Mouse (Mus musculus) retina, embryonic 14.5 days (tissue): Measurements from ENCODE around the gene Mark4.
A peak's percentile ranks its signal among the peaks of the same experiment; 100 is the strongest.

Experiments
- DNase-seq: peaks from one replicate; pipeline ENCODE4 v3.0.0-alpha.2; 2015; ENCODE audit warnings: low spot score

Mark4 gene

DNA sequence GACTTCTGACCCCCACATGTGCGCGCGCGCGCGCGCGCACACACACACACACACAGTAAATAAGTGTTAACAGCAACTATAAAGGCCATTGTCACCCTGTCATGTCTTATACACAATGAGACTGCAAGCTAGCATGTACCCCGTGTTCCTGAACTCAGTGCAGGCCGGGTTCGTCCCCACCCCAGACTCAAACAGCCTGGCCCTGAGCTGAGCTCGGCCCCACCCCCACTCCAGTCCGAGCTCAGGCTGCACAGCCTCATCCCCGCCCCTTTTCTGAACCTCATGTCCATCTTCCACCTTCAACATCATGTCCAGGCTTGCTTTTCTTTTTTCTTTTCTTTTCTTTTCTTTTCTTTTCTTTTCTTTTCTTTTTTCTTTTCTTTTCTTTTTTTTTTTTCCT lies 11.7 kb upstream of the Mark4 start:
- DNase-seq: no peak

DNA sequence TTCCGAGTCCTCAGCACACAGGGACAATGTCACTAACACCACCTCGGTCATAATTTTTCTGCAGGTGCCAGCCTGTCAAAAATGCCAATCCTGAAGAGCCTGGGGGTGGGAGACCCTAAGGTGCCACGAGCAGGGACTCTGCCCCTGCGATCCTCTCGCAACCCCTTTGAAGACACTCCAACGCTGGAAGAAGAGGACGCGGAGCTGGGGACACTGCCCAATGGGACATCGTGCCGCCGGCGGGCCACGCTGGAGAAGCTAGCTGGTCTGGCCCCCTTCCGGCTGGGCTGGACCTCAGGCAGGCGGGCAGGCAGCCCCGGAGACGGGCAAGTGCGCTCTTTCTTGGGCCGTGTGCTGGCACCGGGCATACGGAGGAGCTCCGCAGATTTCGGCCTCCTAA lies 10.8 kb upstream of the Mark4 start:
- DNase-seq: no peak

DNA sequence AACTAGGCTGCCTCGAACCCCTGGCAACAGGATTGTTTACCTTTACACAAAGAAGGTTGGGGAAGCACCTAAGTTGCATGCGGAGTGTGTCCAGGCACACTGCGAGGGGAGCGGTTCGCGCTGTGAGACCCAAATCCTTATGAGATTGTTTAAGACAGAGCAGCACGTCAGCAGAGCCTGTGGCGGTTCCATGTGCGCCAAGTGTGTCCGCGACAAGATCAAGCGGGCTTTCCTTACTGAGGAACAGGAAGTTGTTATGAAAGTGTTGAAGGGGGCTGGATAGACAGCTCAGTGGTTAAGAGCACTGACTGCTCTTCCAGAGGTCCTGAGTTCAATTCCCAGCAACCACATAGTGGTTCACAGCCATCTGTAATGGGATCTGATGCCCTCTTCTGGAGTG lies 9.7 kb upstream of the Mark4 start:
- DNase-seq: no peak

DNA sequence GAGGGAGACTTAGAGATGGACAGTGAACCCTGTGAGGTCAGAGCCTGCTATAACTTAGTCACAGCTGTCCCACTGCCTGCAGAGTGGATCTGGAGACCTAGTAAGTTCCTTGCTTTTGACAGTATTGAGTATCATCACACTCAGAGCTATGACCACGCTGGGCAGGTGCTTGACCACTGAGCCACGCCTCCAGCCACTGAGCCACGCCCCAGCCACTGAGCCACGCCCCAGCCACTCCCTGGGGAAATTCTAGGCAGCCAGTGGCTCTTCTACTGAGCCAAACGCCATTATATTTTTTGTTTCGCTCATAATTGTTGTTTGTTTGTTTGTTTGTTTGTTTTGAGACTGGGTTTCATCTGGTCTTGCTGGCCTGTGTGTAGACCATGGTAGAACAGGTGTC lies 9.0 kb upstream of the Mark4 start:
- no peak for DNase-seq

DNA sequence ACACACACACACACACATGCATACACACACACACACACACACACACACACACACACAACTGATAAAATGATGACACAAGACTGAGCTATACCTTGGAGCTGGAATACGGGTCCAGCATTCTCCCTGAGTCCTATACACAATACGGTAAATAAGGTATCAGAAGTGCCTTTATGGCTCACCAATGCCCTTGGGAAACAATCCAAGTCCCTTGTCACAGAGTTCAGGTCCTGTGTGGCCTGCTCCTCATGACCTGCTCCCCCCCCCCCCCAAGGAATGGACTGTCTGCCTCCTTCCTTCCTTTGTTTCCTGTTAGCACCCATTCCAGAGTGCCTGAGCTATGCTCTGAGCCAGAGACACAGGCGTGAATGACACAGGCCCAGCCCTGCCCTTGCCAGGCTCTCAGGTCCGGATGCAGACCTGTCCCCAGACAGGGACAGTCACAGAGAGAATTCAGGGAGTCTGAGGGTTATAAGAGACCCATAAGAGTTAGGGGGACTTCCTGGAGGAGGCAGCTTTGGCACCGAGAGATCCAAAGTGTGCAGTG lies 8.1 kb upstream of the Mark4 start:
- DNase-seq: no peak

DNA sequence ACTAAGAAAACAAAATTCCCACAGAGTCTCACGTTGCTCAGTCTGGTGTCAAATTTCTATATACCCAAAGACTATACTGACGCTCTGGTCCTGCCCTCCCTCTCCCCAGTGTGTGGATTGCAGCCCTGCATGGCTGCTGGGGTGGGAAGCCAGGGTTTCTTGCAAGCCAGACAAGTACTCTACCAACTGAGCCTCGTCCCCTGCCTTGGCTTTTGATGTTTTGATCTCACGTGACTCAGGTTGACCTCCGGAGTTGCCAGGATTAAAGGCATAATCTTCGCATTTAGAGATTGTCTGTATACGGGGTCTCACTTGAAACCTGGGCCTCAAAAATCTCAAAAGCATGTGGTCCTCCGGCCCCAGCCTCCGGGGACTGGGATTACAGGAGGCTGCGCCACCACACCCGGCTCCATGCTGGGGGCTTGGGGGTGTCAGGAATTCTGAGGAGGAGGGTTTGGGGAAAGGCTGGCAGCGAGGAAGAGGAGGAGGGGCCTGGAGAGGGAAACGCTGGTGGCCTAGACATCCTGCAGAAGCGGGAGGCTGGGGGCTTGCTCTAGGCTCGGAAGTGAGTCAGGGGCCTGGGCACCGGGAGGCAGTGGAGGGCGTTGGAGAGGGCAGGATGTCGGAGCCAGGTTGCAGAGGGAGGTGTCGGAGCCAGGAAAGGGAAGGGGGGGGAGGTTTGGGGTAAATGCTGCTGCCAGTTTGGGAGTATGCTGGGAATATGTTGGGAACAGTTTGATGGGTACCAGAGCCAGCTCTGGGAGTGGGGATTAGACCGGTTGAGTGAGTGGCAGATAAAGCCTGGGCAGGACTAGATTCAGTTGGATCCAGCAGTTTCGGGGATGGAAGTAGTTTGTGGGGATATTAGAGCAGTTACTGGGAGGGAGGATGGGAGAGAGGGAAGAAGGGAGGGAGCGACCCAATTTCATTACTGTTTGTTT lies 6.0 kb upstream of the Mark4 start:
- no peak for DNase-seq

DNA sequence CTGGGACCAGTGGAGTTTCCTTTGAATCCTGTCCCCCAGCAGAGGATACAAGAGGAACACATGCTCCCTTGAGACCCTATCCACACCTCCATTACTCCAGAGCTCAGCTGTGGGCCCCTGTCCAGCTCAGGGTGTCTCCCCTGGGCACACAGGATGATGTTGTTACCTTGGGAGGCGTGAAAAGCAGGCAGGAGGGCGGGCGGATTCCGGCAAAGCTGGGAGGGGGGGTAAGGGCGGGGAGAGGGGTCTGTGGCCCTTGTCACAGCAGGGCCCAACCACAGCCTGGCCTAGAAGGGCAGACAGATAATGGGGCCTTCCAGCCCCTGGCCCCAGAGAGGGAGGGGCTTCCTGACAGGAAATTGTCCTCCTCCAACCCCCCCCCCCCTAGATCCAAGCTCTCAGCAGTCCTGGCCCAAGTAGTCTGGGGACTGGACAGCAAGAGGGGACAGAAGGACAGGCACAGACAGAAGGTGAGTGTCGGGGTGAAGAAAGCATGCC lies 4.3 kb upstream of the Mark4 start, which contains the start of gene Exoc3l2:
Gene Exoc3l2, plus strand, starts transcription at position 448 of the 498 bp plus-strand sequence.
- no peak for DNase-seq

DNA sequence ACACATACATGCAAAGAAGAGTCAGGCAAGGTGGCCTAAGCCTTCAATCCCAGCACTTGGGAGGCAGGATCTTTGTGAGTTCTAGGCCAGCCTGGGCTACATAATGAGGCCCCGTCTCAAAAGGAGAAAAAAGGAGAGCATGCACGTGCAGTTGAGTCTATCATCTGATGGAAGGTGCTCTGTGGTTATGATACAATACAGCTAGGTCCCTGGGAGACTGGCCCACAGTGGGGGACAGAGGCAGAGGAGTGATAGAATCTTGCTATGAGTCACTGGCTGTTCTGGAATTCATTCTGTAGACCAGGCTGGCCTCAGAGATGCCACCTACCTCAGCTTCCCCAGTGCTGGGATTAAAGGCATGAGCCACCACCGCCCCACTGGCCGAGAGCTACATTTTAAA lies 3.8 kb upstream of the Mark4 start:
- DNase-seq: no peak

DNA sequence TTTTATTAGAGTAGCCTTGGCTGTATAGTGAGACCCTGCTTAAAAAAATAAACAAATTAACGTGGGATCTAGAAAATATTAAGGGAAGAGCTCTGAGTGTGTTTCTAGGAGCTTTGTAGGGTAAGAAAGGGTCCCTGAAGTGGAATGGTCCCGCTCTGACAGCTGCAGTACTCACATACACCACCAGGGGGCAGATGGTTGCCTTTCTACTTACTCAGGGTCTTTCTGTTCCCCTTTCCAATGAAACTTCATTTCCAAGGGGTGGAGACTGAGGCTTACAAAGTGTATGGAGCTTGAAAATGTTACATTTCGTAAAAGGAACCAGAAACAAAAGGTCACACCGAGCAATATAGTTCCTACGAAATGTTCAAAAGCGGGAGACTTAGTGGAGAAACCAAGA lies 2.9 kb upstream of the Mark4 start:
- DNase-seq: peak; percentile 94

DNA sequence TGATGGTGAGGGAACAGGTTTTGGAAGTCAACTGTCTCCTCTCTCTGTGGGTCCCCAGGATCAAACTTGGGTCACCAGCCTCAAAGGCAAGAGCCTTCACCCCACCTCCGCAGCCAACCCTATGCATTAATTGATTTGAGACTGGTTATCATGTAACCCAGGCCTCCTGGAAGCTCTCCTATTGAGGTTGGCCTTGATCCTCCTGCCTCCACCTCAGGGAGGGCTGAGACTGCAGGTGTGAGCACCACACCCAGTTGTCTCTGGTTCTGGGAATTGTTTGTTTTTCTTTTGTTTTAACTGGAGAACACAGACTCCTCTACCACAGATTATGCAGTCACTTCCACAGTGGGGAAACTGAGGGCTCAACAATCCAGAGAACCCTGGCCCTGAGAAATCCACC lies 1.9 kb upstream of the Mark4 start:
- DNase-seq: no peak

DNA sequence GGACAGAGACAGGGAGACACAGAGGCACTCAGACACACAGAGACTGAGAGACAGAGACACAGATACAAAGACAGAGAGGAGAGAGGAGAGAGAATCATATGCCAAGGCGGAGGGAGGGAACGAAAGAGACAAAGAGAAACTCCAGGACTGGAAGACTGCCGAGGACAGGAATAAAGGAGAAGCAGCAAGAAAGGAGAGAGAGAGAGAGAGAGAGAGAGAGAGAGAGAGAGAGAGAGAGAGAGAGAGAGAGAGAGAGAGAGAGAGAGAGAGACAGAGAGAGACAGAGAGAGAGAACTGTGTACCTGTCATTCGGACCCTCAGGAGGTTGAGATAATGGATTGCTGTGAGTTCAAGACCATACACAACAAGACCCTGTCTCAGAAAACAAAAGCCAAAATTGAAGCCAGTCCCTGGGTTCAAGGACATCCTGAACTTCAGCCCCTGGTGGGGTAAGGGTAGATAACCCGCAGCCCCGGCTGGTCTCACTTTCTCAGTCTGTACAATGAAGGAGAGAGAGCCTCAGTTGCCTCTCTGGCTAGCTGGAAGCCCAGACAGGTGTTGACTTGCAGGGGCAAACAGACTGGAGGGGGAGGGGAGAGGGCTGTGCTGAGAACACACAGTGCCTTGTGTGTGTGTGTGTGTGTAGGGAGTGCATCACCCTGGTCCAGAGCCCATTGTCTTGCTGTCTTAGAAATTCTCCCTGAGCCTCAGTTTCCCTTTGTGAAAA lies 686 bp upstream of the Mark4 start:
- DNase-seq: no peak

DNA sequence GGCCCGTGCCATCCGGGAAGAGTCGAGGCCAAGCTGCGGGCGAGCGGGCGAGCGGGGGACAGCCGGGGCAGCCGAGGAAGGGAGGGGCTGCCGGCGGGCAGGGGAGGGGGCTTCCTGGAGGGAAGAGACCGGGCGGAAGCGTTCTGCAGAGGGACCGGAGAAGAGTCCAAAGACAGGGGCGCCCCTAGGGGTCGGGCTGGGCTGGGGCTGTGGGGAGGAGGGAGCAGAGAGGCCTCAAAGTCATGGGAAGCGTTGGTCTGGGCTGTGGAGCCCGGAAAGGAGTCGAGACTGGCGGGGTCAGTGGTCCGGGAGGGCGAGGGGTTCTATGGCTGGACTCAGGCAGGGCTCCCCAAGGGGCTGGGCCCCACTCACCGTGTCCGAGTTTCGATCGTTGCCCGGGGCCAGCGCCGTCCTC lies 542 bp downstream of the Mark4 start:
- peak; percentile 85 for DNase-seq

DNA sequence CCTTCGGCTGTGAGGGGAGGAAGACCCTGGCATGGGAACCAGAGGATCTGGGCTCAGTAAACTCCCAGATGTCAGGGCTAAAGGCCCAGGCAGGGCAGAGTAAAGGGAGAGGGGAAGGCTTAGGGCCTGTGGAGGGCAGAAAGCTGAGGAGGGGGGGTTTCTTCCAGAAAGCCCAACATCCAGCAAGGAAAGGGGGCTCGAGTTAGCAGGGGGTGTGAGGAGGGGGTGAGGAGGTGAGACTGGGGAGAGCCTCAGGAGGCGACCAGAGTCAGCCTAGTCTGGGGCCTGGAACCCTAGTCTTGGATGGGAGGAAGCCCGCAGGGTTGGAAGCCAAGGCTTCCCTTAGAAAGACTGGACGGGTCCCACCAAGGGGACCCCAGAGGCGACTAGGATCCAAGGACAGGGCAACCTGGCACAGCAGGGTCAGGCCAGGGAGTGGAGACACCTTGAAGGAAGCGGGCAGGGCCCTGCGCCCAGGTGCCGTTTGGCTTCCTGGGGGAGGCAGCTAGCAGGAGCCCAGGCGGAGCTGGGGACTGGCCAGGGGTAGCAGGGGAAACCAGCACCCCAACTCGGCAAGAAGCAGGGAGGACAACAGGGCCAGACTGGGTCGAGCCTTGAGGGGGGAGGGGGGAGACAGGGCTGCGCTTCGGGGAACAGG lies 1.1 kb downstream of the Mark4 start:
- DNase-seq: no peak

DNA sequence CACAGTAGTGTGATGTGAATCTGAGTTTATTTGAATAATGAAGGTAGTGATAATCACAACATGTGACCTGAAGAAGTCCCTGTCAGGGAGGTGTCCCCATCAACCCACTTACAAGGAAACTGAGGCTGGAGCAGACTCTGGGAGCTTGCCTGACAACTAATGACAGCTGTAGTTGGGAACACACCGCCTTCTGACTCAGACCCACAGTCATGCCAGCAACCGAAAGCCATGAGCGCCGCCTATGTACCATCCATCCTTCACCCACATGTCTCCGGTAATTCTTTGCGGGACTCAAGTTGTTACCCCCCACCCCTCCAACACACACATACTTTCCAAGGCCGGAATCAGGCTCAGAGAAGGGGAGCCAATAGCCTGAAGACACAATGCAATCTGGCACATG lies 2.0 kb downstream of the Mark4 start:
- no peak for DNase-seq

DNA sequence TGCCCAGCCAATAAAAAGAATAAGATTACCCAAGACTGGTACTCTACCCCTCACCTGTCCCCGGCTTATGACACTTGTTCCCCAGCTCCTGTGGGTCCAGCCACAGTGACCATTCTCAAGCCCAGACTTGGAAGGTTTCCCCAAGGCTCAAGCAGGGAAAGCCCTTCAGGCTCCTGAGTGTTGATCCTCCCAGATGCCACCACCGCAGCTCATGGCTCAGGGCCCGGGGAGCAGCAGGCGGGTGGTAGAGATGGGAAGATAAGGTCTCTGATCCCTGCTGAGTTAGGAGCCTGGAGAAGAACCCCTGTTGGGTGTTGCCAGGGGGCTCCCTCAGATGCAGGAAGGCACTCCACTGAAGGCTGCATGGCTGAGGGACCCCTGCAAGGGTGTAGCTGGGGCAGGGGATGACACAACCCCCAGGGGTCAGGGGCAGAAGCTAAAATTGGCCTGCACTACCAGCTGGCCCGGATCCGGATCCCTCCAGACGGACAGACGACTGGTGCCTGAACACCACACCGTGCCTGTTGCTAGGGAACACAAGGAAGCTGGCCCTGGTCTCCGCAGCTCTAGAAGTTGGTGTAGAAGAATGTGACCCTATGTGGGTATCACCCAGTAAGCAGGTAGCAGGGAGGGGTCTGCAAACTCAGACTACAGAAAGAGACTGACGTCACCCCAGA lies 2.7 kb downstream of the Mark4 start:
- DNase-seq: no peak

DNA sequence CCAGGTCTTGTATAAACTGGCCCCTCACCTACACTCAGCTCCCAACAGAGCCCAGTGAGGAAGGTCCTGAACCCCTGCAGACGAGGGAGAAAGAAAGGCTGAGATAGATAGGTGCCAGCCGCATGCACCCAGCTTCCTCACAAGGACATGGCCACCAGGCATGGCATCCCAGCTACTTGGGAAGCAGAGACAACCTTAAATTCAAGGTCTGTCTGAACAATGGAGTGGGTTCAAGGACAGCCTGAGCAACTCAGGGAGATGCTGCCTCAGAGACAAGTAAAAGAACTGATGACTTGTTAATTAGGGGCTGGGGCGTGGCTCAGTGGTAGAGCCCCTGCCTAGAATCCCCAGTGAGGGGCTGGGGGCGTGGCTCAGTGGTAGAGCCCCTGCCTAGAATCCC lies 3.4 kb downstream of the Mark4 start:
- DNase-seq: no peak

DNA sequence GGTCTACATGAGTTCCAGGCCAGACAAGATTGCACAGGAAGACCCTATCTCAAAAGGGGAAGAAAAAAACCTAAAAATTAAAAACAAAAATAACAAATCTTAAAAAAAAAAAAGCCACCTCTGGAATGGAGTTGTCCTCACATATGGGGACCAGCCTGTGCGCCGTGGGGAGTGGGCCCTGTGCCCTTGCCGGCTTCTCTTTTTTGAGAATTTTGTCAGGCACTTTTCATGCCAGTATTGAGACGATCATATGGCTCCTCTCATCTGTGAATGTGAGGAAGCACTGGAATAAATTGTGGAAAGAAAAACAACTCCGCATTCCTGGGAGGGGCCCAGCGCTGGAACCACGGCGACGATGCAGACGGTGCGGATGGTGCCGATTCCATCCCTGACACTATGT lies 9.5 kb downstream of the Mark4 start:
- no peak for DNase-seq

DNA sequence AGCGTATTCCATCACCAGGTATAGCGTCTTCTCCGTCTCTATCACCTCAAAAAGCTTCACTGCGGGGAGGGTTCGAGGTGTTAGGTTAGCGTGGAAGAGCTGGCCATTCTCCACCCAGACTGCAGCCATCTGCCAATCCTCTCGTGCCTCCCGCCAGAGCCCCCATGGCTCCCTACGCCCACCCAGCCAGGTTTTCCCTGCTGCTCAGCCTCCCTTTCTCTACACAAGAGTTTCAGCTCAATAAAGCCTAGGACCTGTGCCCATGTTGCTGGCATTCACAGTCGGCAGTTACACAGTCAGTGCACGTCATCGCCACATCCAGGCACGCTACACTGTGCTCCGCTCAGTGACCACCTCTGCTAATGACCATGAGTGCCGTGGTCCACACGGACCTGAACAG lies 10.9 kb downstream of the Mark4 start:
- no peak for DNase-seq

DNA sequence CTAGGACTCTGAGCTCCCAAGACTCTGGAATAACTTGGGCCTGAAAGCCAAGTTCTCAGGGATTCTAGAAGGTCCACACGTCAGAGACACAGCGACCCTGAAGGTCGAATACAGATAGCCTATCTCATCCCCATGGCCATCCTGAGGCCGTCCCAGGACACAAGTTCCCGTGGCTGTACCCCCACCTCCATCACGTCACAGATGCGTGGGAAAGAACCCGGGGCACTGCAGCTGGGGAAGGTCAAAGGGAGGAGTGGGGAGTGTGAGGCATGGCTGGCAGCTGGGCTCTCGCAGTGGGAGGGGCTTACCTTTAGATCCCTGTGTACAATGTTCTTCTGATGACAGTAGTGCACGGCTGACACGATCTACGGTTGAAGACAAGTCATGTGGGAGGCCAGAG lies 13.8 kb downstream of the Mark4 start:
- no peak for DNase-seq

DNA sequence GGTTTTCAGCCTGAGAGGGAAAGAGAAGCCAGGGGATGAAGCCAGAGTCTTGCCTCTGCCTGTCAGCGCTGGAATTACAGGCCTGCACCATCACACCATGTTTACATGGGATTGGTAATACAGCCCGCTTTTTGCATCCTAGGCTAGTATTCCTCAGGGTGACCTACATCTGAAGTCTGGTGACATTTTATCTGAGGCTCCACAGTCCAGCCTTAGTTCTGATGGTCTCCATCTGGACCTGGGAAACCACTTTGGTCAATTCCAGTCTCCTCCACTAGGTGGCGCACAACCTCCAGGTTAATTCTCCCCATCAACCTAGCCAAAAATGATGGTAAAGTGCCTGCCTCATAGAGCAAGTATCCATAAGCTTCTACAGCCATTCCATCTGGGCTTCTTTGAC lies 15.3 kb downstream of the Mark4 start:
- peak; percentile 92 for DNase-seq

DNA sequence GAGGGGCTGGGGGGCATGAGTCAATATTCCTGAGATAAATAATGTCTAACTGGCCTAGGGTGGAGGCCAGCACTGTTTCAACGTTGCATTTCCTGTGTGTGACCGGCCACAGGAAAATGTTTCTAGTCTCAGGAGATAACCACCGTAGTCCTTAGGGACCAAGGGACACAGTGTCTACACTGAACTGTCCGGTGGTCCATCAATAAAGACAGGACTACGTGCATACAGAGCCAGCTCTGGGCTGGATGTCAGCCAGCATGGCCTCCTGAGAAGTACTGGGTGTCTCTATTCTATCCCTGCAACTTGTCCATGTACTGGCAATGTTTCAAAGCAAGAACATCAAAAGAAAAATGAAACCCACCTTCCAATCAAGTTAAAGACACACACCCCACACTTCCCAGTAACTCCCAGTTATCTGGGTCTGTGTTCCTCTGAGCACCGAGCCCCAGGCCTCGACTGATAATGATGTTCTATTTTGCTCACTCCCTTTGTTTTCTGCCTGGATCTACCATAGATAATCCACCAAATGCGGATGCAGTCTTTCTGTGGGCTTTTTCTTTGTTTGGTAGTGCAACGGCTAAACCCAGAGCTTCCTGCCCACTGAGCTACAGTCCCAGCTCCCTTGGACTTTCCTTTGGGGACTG lies 17.1 kb downstream of the Mark4 start:
- no peak for DNase-seq
